Mouse (Mus musculus) liver, embryonic 12.5 days (tissue): ENCODE measurements around the gene Rrbp1. TPM values are rescaled to one million over a fixed set of nuclear protein-coding genes. Genes with fewer than 3 reads are reported as not detected.

Experiments
- ATAC-seq: fragments of 200-750 bp; cut with Nextera tagmentation; 2 replicates; pipeline ENCODE4 v1.8.0; 2017; ENCODE audit warnings: moderate number of reproducible peaks, mild to moderate bottlenecking, moderate library complexity
- H3K27ac ChIP-seq: fragments of 300-500 bp; sonication (generic); 2 replicates; pipeline ENCODE4 v1.5.1; 2016; ENCODE audit warnings: mild to moderate bottlenecking
- H3K27me3 ChIP-seq: fragments of 300-500 bp; sonication (generic); replicated peaks from 2 replicates; pipeline ENCODE4 v1.6.1; 2016; ENCODE audit warnings: mild to moderate bottlenecking, moderate library complexity
- H3K36me3 ChIP-seq: fragments of 300-500 bp; sonication (generic); 2 replicates; pipeline ENCODE4 v1.6.1; 2016; ENCODE audit warnings: mild to moderate bottlenecking, moderate library complexity
- H3K4me1 ChIP-seq: fragments of 300-500 bp; sonication (generic); 2 replicates; pipeline ENCODE4 v1.6.1; 2016
- H3K4me2 ChIP-seq: fragments of 300-500 bp; sonication (generic); 2 replicates; pipeline ENCODE4 v1.6.1; 2016; ENCODE audit warnings: mild to moderate bottlenecking, moderate library complexity
- H3K4me3 ChIP-seq: fragments of 300-500 bp; sonication (generic); 2 replicates; pipeline ENCODE4 v1.5.1; 2016; ENCODE audit warnings: mild to moderate bottlenecking, moderate library complexity
- H3K9ac ChIP-seq: fragments of 300-500 bp; sonication (generic); 2 replicates; pipeline ENCODE4 v1.6.1; 2016; ENCODE audit warnings: mild to moderate bottlenecking, moderate library complexity
- H3K9me3 ChIP-seq: fragments of 300-500 bp; sonication (generic); replicated peaks from 2 replicates; pipeline ENCODE4 v1.6.1; 2016; ENCODE audit warnings: mild to moderate bottlenecking, moderate library complexity
- WGBS: fragments of 180-500 bp; shearing (Covaris S2); methylation state at CpG from one replicate; pipeline ENCODE4 v1.1.7; 2016; ENCODE audit not compliant: insufficient replicate concordance; 5-methylcytosine and 5-hydroxymethylcytosine counted together
- polyA plus RNA-seq: library from polyadenylated mRNA; unstranded; fragments of >200 nt; fragmentation: Nextera tagmentation; extraction: Ambion mirVana; gene quantifications from 2 replicates; pipeline ENCODE4 v1.2.1, GENCODE M21; 2016

Rrbp1 gene
- polyA plus RNA-seq, 1 experiment from 2014 or later = 60.8 TPM

GRCm38 (mm10) chr2:143933516-143933915 lies 77.5 kb downstream of the Rrbp1 start:
- Histone ChIP-seq H3K9ac (no peak overlapping the region), H3K36me3 (peaks cover 10% of the 10 kb centered on the region), H3K27ac (no peak overlapping the region), H3K4me1 (peaks cover 27% of the 10 kb centered on the region), H3K9me3 (no peaks in the 10 kb centered on the region), H3K27me3 (no peaks in the 10 kb centered on the region), H3K4me3 (no peak overlapping the region), H3K4me2 (no peak overlapping the region)
- ATAC-seq = no peak
- WGBS = 88% methylated on average over 5 of the region's 5 CpGs

DNA sequence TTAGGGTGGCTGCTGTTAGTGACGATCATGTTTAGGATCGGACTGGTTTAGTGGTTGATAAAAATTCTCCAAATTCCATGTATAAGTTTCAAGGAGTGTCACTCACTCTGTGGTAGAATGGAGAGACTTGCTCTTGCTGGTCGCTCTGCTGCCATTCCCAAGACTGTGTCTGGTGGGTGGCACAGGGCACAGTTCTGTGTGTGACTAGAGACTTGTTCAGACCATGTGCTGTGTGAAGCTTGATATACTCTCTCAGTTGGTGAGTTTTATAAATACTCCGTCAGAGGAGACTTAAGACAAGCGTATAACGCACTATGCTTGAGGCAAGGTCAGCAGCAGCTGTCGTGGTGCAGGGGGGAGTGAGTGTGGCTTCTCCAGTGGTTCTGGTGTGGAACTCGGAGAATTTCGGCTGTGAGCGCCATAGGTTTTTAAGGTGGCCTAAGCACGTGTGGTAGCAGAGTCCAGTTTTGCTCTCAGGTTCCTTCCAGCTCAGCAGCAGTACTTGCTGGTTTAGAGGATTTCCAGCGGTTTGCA lies 78.7 kb downstream of the Rrbp1 start:
- H3K4me2 ChIP-seq = no peak overlapping the region
- WGBS = 84% methylated on average over 12 of the region's 12 CpGs
- H3K4me1 ChIP-seq = peaks cover 33% of the 10 kb centered on the region
- no peaks in the 10 kb centered on the region for H3K9me3 ChIP-seq
- H3K27me3 ChIP-seq = no peaks in the 10 kb centered on the region
- no peak overlapping the region for H3K9ac ChIP-seq
- H3K36me3 ChIP-seq = peaks cover 8% of the 10 kb centered on the region; the same call in 1 of the 2 replicates
- ATAC-seq = no peak
- no peak overlapping the region for H3K4me3 ChIP-seq
- no peak overlapping the region for H3K27ac ChIP-seq

DNA sequence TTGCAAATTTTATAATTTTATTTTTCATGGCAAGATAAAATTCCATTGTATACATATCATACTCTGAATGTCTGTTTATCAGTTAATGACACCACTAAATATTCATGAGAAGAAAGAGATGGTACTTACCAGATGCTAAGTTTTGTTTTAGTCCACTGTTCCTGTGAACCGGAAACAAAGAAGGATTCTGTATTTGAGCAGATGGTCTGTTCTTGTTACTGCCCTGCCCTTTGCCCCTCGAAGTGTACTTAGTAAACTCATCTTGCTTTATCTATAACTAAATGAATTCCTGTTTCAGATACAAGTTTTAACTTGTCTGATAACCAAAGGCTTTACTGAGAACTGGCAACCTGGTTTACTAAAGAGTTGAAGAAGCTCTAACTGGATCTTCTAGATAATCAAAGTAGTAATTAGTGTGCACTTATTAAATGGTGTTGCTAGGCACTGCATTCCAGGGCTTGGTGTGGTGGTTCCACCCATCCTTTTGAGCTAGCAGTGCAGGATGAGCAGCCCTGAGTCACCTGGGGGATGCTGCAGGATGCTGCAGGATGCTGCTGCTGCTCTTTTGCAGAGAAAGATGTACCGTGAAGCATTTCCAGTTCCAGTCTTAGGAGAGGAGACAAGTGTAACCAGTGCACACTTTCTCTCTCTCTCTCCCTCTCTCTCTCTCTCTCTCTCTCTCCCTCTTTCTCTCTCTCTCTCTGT lies 81.3 kb downstream of the Rrbp1 start:
- H3K27me3 ChIP-seq = no peaks in the 10 kb centered on the region
- no peak for ATAC-seq
- WGBS = 52% methylated on average over 3 of the region's 3 CpGs

DNA sequence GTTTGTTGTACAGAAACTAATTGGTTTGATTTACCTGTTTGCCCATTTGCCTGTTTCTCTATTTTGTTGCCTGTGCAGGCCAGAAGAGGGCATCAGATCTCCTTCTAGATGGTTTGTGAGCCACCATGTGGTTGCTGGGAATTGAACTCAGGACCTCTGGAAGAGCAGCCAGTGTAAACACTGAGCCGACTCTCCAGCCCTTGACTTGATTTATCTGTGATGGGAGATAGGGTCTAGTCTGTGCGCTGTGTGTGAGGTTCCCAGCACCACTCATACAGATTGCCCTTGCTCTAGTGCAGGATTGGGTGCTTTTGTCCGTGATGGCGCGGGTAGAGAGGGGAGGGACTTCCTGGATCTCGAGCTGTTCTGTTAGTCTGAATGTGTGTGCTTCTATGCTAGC lies 85.2 kb downstream of the Rrbp1 start:
- no peak; the same call in 1 of the 2 replicates for ATAC-seq
- Histone ChIP-seq H3K4me2 (no peak overlapping the region), H3K27me3 (no peaks in the 10 kb centered on the region), H3K4me1 (peaks cover 49% of the 10 kb centered on the region), H3K36me3 (no peaks in the 10 kb centered on the region), H3K9me3 (no peaks in the 10 kb centered on the region), H3K9ac (no peak overlapping the region), H3K27ac (no peak overlapping the region), H3K4me3 (no peak overlapping the region)
- whole genome bisulfite sequencing = 76% methylated on average over 6 of the region's 6 CpGs

More for the DNA sequence above, 81.3 kb downstream of the Rrbp1 start:
- Histone ChIP-seq H3K36me3 (peaks cover 8% of the 10 kb centered on the region; the same call in 1 of the 2 replicates), H3K9ac (no peak overlapping the region), H3K9me3 (no peaks in the 10 kb centered on the region), H3K27ac (0 out of 2 replicates have a peak overlapping the region, but pooled peaks have one; percentile 5), H3K4me3 (no peak overlapping the region), H3K4me1 (peaks cover 41% of the 10 kb centered on the region), H3K4me2 (no peak overlapping the region)

GRCm38 (mm10) chr2:143924085-143924484 lies 87.0 kb downstream of the Rrbp1 start:
- peaks cover 52% of the 10 kb centered on the region for H3K4me1 ChIP-seq
- no peak overlapping the region for H3K4me3 ChIP-seq
- H3K9me3 ChIP-seq = no peaks in the 10 kb centered on the region
- no peak for ATAC-seq
- no peaks in the 10 kb centered on the region for H3K36me3 ChIP-seq
- WGBS = 59% methylated on average over 7 of the region's 7 CpGs
- no peak overlapping the region for H3K27ac ChIP-seq
- H3K27me3 ChIP-seq = no peaks in the 10 kb centered on the region
- H3K4me2 ChIP-seq = no peak overlapping the region
- H3K9ac ChIP-seq = no peak overlapping the region

DNA sequence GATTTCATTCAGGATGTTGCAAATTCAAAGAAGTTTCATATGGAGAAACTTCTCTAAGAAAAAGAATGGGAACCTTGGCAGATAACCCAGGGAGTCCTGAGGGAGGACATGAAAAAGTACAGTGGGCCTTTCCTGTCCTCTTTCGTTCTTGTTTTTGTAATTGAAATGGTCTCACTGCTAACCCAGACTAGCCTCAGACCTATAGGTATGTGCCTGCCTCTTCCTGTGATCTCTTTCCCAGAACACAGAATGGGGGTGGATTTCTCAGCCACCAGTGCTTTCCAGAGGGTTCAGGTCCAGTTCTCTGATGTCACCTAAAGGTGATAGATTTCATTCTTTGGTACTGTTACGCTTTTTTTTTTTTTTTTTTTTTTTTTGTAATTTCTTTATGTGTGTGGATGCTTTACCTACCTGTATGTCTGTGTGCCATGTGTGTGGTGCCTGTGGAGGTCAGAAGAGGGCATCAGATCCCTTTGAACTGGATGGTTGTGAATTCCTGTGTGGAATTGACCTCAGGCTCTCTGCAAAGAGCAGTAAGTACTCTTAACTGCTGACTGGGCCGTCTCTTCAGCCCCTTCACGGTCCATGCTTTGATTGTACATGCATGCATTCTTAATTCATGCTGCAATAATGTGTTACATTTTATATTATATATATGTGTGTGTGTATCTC lies 92.1 kb downstream of the Rrbp1 start:
- Histone ChIP-seq H3K9ac (no peak overlapping the region), H3K27ac (no peak overlapping the region), H3K27me3 (no peaks in the 10 kb centered on the region), H3K4me2 (no peak overlapping the region), H3K4me1 (peaks cover 66% of the 10 kb centered on the region), H3K9me3 (no peaks in the 10 kb centered on the region), H3K4me3 (no peak overlapping the region), H3K36me3 (no peaks in the 10 kb centered on the region)
- WGBS = 76% methylated on average over 4 of the region's 4 CpGs
- no peak for ATAC-seq

DNA sequence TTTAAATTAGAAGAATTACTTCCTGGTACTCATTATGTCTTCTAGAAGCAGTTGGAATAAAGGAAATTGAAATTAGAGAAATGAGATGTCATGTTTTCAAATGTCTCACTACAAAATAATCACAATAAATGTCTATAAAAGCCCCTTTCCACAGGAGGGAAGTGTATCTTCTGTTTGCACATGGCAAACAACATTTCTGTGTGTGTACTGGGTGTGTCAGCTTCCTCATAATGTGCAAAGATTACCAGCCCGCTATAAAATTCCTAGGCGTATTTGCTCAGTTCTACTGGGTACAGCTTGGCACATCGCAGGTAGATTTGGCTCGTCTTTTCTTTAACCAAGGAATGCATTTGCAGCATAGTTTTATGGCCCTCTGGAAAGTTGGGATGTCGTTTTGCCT lies 93.4 kb downstream of the Rrbp1 start:
- ATAC-seq = no peak
- 0 out of 2 replicates have a peak overlapping the region, but pooled peaks have one; percentile 0 for H3K9ac ChIP-seq
- H3K9me3 ChIP-seq = no peaks in the 10 kb centered on the region
- H3K27me3 ChIP-seq = peaks cover 2% of the 10 kb centered on the region; the same call in 1 of the 2 replicates
- H3K4me2 ChIP-seq = peak overlapping the region; percentile 94
- 30% methylated on average over 5 of the region's 5 CpGs for WGBS
- H3K27ac ChIP-seq = peak overlapping the region; percentile 98; the same call in 1 of the 2 replicates
- peaks cover 66% of the 10 kb centered on the region for H3K4me1 ChIP-seq
- peak overlapping the region; percentile 85; the same call in 1 of the 2 replicates for H3K4me3 ChIP-seq
- no peaks in the 10 kb centered on the region for H3K36me3 ChIP-seq

DNA sequence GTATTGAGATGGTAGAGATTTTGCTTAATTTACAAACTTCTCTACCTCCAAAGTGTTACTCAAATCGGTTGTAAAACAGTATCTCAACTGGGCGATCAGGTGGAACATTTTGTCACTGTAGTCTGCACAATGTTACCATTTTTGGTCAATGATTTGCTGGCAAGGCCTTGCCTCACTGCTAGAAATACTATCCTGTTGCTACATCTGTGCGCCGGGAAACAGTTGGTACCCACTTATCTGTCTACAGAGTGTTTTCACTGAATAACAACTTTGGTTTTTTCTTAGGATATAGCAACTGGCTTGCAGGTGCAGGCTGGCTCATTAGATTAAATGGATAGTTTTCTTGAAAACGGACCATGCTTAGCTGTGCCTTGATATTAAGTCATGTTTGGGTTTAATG lies 94.8 kb downstream of the Rrbp1 start:
- Histone ChIP-seq H3K27ac (peak overlapping the region; percentile 98), H3K9me3 (no peaks in the 10 kb centered on the region), H3K9ac (peak overlapping the region; percentile 88), H3K4me1 (peaks cover 77% of the 10 kb centered on the region), H3K36me3 (no peaks in the 10 kb centered on the region), H3K4me3 (peak overlapping the region; percentile 85), H3K27me3 (peaks cover 2% of the 10 kb centered on the region; the same call in 1 of the 2 replicates), H3K4me2 (peak overlapping the region; percentile 94)
- 1% methylated on average over 5 of the region's 5 CpGs for WGBS
- ATAC-seq = peak; percentile 55

GRCm38 (mm10) chr2:143915600-143916135 lies 95.4 kb downstream of the Rrbp1 start:
- under 1% methylated on average over 32 of the region's 32 CpGs for WGBS
- Histone ChIP-seq H3K36me3 (no peaks in the 10 kb centered on the region), H3K27ac (peak overlapping the region; percentile 98), H3K4me2 (peak overlapping the region; percentile 94), H3K4me3 (peak overlapping the region; percentile 85), H3K9me3 (no peaks in the 10 kb centered on the region), H3K27me3 (peaks cover 2% of the 10 kb centered on the region; the same call in 1 of the 2 replicates), H3K9ac (peak overlapping the region; percentile 88), H3K4me1 (peaks cover 77% of the 10 kb centered on the region)
- ATAC-seq = peak; percentile 46

DNA sequence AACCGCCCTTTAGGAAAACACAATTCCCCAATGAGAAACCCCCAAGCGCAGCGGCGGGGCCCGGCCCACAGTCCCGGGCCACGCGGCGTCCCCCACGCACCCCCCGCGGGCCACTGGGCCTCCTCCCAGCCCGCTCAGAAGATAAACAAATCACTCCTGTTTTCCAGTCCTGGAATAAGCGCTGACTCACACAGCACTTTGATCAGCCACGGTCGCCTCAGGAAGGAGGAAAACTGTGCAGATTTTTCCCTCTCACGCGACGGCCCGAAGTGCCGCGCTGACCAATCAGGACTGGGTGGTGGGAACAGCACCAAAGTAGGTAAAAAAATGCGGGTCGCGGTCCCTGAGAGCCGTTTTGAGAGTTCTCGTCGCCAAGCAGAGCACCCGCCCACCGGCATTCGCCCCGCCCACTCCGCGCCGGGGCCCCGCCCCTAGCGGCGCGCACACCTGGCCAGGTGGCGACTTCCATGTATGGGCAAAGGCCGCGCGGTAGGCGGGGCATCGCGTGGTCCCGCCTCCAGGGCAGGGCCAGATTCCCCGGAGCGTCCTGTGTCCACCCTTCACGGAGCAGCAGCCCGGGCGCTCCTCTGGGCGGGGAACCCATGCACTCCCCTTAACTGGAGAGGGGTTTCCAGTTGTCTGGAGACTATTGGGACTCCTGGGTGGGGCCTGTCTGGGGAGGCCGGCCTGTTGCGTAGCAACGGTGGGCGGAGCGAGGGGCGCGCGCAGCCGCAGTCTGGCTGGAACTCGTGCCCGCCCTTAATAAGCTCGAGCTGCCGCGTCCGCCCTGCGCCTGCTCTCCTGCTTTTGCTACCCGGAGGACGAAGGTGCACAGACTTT lies 96.1 kb downstream of the Rrbp1 start, which contains the start of gene Dstn:
Gene Dstn, plus strand, starts transcription at position 561 of the 840 bp plus-strand sequence.
- Histone ChIP-seq H3K4me2 (peak within 1 kb of the TSS; percentile 94), H3K4me3 (peak within 1 kb of the TSS; percentile 85), H3K9ac (peak within 1 kb of the TSS; percentile 88), H3K27me3 (peaks cover 2% of the 10 kb centered on the region; the same call in 1 of the 2 replicates), H3K27ac (peak within 1 kb of the TSS; percentile 98), H3K36me3 (no peaks in the 10 kb centered on the region), H3K4me1 (peaks cover 78% of the 10 kb centered on the region), H3K9me3 (no peaks in the 10 kb centered on the region)
- WGBS = under 1% methylated on average over 70 of the region's 71 CpGs
- peak; percentile 89 for ATAC-seq

DNA sequence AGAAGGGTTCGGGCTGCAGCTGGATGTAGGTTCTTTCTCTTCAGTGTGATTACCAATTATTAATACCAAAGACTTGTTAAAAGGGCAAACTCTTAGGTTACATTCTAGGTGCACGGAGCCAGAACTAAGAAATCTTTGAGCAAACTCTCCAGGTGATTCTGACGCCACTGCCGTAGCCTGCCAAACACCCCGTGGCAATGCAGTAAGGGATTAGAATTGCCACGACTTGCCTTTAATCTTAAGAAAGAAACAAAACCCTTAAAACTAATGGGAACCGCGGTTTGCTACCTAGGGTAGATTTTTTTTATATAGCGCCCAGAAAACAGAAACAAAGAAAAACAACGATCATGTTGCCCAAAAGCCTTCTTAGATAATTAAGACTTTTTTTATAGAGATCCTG lies 96.8 kb downstream of the Rrbp1 start:
- peaks cover 2% of the 10 kb centered on the region; the same call in 1 of the 2 replicates for H3K27me3 ChIP-seq
- ATAC-seq = no peak
- peak overlapping the region; percentile 94 for H3K4me2 ChIP-seq
- WGBS = 10% methylated on average over 10 of the region's 10 CpGs
- no peaks in the 10 kb centered on the region for H3K9me3 ChIP-seq
- no peaks in the 10 kb centered on the region for H3K36me3 ChIP-seq
- H3K27ac ChIP-seq = peak overlapping the region; percentile 98
- peak overlapping the region; percentile 88 for H3K9ac ChIP-seq
- H3K4me3 ChIP-seq = peak overlapping the region; percentile 85
- H3K4me1 ChIP-seq = peaks cover 74% of the 10 kb centered on the region
